Mouse (Mus musculus): Measurements from ENCODE around the gene Nudt3. TPM values are rescaled to one million over a fixed set of nuclear protein-coding genes. Genes with fewer than 3 reads are reported as not detected.

The Nudt3 gene
- polyA plus RNA-seq, 1 experiment from 2014 or later = 145 TPM

- Histone ChIP-seq H3K9me3 (no peaks in the 10 kb centered on the region), H3K4me3 (no peak overlapping the region), H3K4me1 (replicated peaks) (peaks cover 18% of the 10 kb centered on the region; the same call in 1 of the 2 replicates), H3K27ac (no peak overlapping the region), H3K36me3 (peaks cover 100% of the 10 kb centered on the region), H3K27me3 (ENCODE audit: insufficient read depth, poor library complexity, severe bottlenecking) (no peaks in the 10 kb centered on the region)
- DNase-seq (ENCODE audit: low spot score) = no peak
- WGBS = 92% methylated on average over 13 of the region's 13 CpGs
Measured at GRCm38 (mm10) chr17:27583185-27583894, 40.0 kb downstream of the Nudt3 start.

- no peaks in the 10 kb centered on the region for H3K27me3 ChIP-seq (ENCODE audit: insufficient read depth, poor library complexity, severe bottlenecking)
- WGBS = 93% methylated on average over 20 of the region's 20 CpGs
- no peaks in the 10 kb centered on the region for H3K9me3 ChIP-seq
- H3K36me3 ChIP-seq = peaks cover 99% of the 10 kb centered on the region
- no peak for DNase-seq (ENCODE audit: low spot score)
- peaks cover 4% of the 10 kb centered on the region; the same call in 1 of the 2 replicates for H3K4me1 ChIP-seq (replicated peaks)
- no peak overlapping the region for H3K4me3 ChIP-seq
- H3K27ac ChIP-seq = no peak overlapping the region
Measured at GRCm38 (mm10) chr17:27580392-27581068, 42.8 kb downstream of the Nudt3 start.

GRCm38 (mm10) chr17:27579816-27580215 is 43.5 kb downstream of the Nudt3 start:
- WGBS = 95% methylated on average over 8 of the region's 8 CpGs
- Histone ChIP-seq H3K36me3 (peaks cover 99% of the 10 kb centered on the region), H3K4me1 (replicated peaks) (peaks cover 4% of the 10 kb centered on the region; the same call in 1 of the 2 replicates), H3K9me3 (no peaks in the 10 kb centered on the region), H3K4me3 (no peak overlapping the region), H3K27me3 (ENCODE audit: insufficient read depth, poor library complexity, severe bottlenecking) (no peaks in the 10 kb centered on the region), H3K27ac (no peak overlapping the region)
- DNase-seq (ENCODE audit: low spot score) = no peak

DNA sequence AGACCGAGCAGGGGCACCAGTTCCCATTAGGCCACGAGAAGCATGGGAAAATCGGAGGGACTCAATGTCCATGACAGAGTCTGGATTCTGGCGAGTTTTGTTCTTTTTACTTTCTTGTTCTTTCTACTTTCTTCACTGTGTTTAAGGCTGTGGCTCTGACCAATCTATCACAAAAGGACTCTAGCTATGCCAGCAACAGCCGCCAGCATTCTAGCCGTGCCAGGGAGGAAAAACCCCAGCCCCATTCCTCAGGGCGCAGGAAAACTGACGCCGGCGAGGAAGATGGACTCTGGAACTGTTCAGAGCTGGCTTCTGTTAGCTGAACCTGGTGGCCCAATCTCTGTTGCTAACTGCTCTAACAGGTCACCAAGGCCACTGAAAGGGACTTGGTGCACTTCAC is 44.8 kb downstream of the Nudt3 start:
- peaks cover 96% of the 10 kb centered on the region for H3K36me3 ChIP-seq
- DNase-seq (ENCODE audit: low spot score) = no peak
- no peak overlapping the region for H3K4me3 ChIP-seq
- 91% methylated on average over 10 of the region's 10 CpGs for WGBS
- H3K27ac ChIP-seq = no peak overlapping the region
- H3K9me3 ChIP-seq = no peaks in the 10 kb centered on the region
- H3K4me1 ChIP-seq (replicated peaks) = peaks cover 4% of the 10 kb centered on the region; the same call in 1 of the 2 replicates
- no peaks in the 10 kb centered on the region for H3K27me3 ChIP-seq (ENCODE audit: insufficient read depth, poor library complexity, severe bottlenecking)

- H3K4me1 ChIP-seq (replicated peaks) = 0 out of 2 replicates have a peak, but pooled peaks cover 4% of the 10 kb centered on the region
- no peaks in the 10 kb centered on the region for H3K9me3 ChIP-seq
- no peak overlapping the region for H3K27ac ChIP-seq
- H3K4me3 ChIP-seq = no peak overlapping the region
- H3K27me3 ChIP-seq (ENCODE audit: insufficient read depth, poor library complexity, severe bottlenecking) = no peaks in the 10 kb centered on the region
- peaks cover 93% of the 10 kb centered on the region for H3K36me3 ChIP-seq
- WGBS = 80% methylated on average over 6 of the region's 6 CpGs
- DNase-seq (ENCODE audit: low spot score) = no peak
Measured at GRCm38 (mm10) chr17:27577468-27577867, 45.8 kb downstream of the Nudt3 start.

DNA sequence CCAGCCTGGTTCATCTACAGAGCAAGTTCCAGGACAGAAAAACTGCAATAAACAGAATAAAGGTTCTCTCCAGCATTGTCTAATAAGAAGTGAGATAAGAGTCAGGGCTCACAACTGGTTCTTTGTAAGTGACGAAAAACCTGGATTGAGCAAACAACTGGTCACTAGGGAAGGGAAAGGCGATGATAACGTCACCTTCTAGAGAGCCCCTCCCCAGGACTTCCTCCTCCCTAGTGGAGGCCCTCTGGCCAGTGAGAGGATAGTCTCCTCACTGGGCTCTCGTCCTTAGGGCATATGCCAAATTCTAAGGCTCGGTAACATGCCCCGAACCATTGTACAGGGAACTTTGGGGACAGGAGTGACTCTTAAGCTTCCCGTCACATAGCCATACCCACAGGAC is 47.2 kb downstream of the Nudt3 start:
- no peak for DNase-seq (ENCODE audit: low spot score)
- 94% methylated on average over 7 of the region's 7 CpGs for WGBS
- Histone ChIP-seq H3K27me3 (ENCODE audit: insufficient read depth, poor library complexity, severe bottlenecking) (no peaks in the 10 kb centered on the region), H3K36me3 (peaks cover 84% of the 10 kb centered on the region), H3K27ac (no peak overlapping the region), H3K4me1 (replicated peaks) (0 out of 2 replicates have a peak, but pooled peaks cover 4% of the 10 kb centered on the region), H3K9me3 (no peaks in the 10 kb centered on the region), H3K4me3 (no peak overlapping the region)

GRCm38 (mm10) chr17:27575116-27575776 is 48.0 kb downstream of the Nudt3 start:
- 93% methylated on average over 10 of the region's 10 CpGs for WGBS
- H3K4me3 ChIP-seq = no peak overlapping the region
- DNase-seq (ENCODE audit: low spot score) = no peak
- no peaks in the 10 kb centered on the region for H3K9me3 ChIP-seq
- H3K27ac ChIP-seq = no peak overlapping the region
- no peaks in the 10 kb centered on the region for H3K27me3 ChIP-seq (ENCODE audit: insufficient read depth, poor library complexity, severe bottlenecking)
- H3K4me1 ChIP-seq (replicated peaks) = 0 out of 2 replicates have a peak, but pooled peaks cover 4% of the 10 kb centered on the region
- H3K36me3 ChIP-seq = peaks cover 76% of the 10 kb centered on the region

GRCm38 (mm10) chr17:27574470-27575115 is 48.7 kb downstream of the Nudt3 start:
- Histone ChIP-seq H3K4me3 (no peak overlapping the region), H3K27ac (no peak overlapping the region), H3K27me3 (ENCODE audit: insufficient read depth, poor library complexity, severe bottlenecking) (no peaks in the 10 kb centered on the region), H3K4me1 (replicated peaks) (0 out of 2 replicates have a peak, but pooled peaks cover 4% of the 10 kb centered on the region), H3K9me3 (no peaks in the 10 kb centered on the region), H3K36me3 (peaks cover 70% of the 10 kb centered on the region)
- DNase-seq (ENCODE audit: low spot score) = no peak
- 92% methylated on average over 16 of the region's 16 CpGs for WGBS

DNA sequence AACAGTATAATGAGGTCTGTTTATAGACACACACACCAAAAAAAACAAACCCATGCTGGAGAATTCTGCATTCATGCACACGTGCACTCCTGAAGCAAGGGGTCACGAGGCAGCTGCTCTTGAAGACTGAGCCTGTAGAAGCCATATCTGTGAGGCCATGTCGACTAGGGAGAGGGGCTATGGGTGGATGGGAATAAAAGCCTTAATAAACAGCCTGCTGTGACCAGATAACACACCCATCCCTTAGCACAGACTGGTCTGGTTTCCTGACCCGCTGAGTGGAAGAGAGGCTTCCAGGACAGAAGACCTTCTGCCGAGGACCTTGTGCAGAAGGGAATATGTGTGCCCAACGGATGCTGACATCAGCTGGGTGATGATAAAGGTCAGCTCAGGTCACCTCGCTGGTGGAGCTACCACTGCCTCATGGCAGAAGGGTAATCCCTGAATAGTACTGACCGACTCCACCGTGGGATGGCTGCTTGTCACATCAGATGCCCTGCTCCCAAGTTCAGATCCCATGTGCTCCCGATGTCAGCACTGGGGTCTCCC is 49.4 kb downstream of the Nudt3 start:
- Histone ChIP-seq H3K4me1 (replicated peaks) (0 out of 2 replicates have a peak, but pooled peaks cover 4% of the 10 kb centered on the region), H3K4me3 (no peak overlapping the region), H3K9me3 (no peaks in the 10 kb centered on the region), H3K27me3 (ENCODE audit: insufficient read depth, poor library complexity, severe bottlenecking) (no peaks in the 10 kb centered on the region), H3K27ac (no peak overlapping the region), H3K36me3 (peaks cover 66% of the 10 kb centered on the region)
- DNase-seq (ENCODE audit: low spot score) = no peak
- 92% methylated on average over 10 of the region's 10 CpGs for WGBS

DNA sequence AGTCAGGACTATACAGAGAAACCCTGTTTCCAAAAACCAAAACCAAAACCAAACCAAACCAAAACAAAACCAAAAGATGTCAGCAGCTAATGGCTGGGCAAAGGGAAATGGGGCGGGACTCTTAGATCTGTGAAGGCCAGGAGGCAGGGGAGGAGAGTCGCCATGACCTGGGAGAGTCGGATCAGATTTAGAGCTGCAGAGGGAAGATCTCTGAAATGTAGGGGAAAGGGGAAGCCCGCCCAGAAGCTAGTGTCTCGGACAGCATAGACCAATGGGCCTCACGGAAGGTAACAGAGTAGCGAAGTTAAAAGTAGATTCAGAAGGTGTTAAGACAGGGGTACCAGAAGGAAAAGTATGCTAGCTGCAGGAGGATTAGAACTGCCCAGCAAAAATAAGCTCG is 52.0 kb downstream of the Nudt3 start:
- Histone ChIP-seq H3K27me3 (ENCODE audit: insufficient read depth, poor library complexity, severe bottlenecking) (no peaks in the 10 kb centered on the region), H3K4me1 (replicated peaks) (peaks cover 11% of the 10 kb centered on the region), H3K9me3 (no peaks in the 10 kb centered on the region), H3K36me3 (peaks cover 42% of the 10 kb centered on the region), H3K4me3 (no peak overlapping the region), H3K27ac (no peak overlapping the region)
- 80% methylated on average over 8 of the region's 8 CpGs for WGBS
- DNase-seq (ENCODE audit: low spot score) = no peak

DNA sequence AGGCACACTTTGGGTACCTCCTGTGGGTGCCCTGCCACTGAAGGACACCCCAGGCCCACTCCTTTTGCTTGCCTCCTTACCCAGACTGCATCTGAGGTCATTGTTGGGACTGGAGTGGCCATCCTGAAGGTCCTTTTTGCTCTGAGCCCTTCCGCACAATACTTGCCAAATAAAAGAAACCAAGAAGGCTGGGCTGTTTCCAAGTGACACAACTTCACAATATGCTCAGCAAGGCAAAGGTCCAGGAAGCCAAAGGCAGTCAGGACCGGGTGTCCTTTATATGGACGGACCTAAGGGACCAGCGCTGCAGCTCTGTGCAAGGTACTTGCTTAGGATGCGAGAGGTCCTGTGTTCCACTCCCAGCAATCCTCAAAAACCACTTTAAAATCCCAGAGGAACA is 55.1 kb downstream of the Nudt3 start:
- H3K4me1 ChIP-seq (replicated peaks) = peaks cover 40% of the 10 kb centered on the region
- no peak overlapping the region for H3K4me3 ChIP-seq
- H3K27me3 ChIP-seq (ENCODE audit: insufficient read depth, poor library complexity, severe bottlenecking) = no peaks in the 10 kb centered on the region
- WGBS = 92% methylated on average over 5 of the region's 5 CpGs
- DNase-seq (ENCODE audit: low spot score) = no peak
- peaks cover 27% of the 10 kb centered on the region for H3K36me3 ChIP-seq
- no peak overlapping the region for H3K27ac ChIP-seq
- H3K9me3 ChIP-seq = no peaks in the 10 kb centered on the region

- H3K27ac ChIP-seq = peak overlapping the region; percentile 86
- WGBS = under 1% methylated on average over 13 of the region's 13 CpGs
Measured at GRCm38 (mm10) chr17:27565942-27566267, 57.4 kb downstream of the Nudt3 start.

More at GRCm38 (mm10) chr17:27565942-27566267, 57.4 kb downstream of the Nudt3 start:
- H3K4me3 ChIP-seq = peak overlapping the region; percentile 71
- peaks cover 30% of the 10 kb centered on the region for H3K36me3 ChIP-seq
- H3K27me3 ChIP-seq (ENCODE audit: insufficient read depth, poor library complexity, severe bottlenecking) = no peaks in the 10 kb centered on the region
- peaks cover 50% of the 10 kb centered on the region for H3K4me1 ChIP-seq (replicated peaks)
- H3K9me3 ChIP-seq = no peaks in the 10 kb centered on the region
- no peak for DNase-seq (ENCODE audit: low spot score)
